Mouse (Mus musculus) liver, embryonic 12.5 days (tissue): ENCODE measurements around the gene Mars. TPM values are rescaled to one million over a fixed set of nuclear protein-coding genes. Genes with fewer than 3 reads are reported as not detected.
"Not testable (repeated sequence)": the region's sequence is repeated elsewhere in the genome, so short reads cannot be mapped to it uniquely, and the experiment has no call there.

Experiments used
- ATAC-seq: fragments of 200-750 bp; cut with Nextera tagmentation; 2 replicates; pipeline ENCODE4 v1.8.0; 2017; ENCODE audit warnings: moderate number of reproducible peaks, mild to moderate bottlenecking, moderate library complexity
- H3K27ac ChIP-seq: fragments of 300-500 bp; sonication (generic); 2 replicates; pipeline ENCODE4 v1.5.1; 2016; ENCODE audit warnings: mild to moderate bottlenecking
- H3K27me3 ChIP-seq: fragments of 300-500 bp; sonication (generic); replicated peaks from 2 replicates; pipeline ENCODE4 v1.6.1; 2016; ENCODE audit warnings: mild to moderate bottlenecking, moderate library complexity
- H3K36me3 ChIP-seq: fragments of 300-500 bp; sonication (generic); 2 replicates; pipeline ENCODE4 v1.6.1; 2016; ENCODE audit warnings: mild to moderate bottlenecking, moderate library complexity
- H3K4me1 ChIP-seq: fragments of 300-500 bp; sonication (generic); 2 replicates; pipeline ENCODE4 v1.6.1; 2016
- H3K4me2 ChIP-seq: fragments of 300-500 bp; sonication (generic); 2 replicates; pipeline ENCODE4 v1.6.1; 2016; ENCODE audit warnings: mild to moderate bottlenecking, moderate library complexity
- H3K4me3 ChIP-seq: fragments of 300-500 bp; sonication (generic); 2 replicates; pipeline ENCODE4 v1.5.1; 2016; ENCODE audit warnings: mild to moderate bottlenecking, moderate library complexity
- H3K9ac ChIP-seq: fragments of 300-500 bp; sonication (generic); 2 replicates; pipeline ENCODE4 v1.6.1; 2016; ENCODE audit warnings: mild to moderate bottlenecking, moderate library complexity
- H3K9me3 ChIP-seq: fragments of 300-500 bp; sonication (generic); replicated peaks from 2 replicates; pipeline ENCODE4 v1.6.1; 2016; ENCODE audit warnings: mild to moderate bottlenecking, moderate library complexity
- WGBS: fragments of 180-500 bp; shearing (Covaris S2); methylation state at CpG from one replicate; pipeline ENCODE4 v1.1.7; 2016; ENCODE audit not compliant: insufficient replicate concordance; 5-methylcytosine and 5-hydroxymethylcytosine counted together
- polyA plus RNA-seq: library from polyadenylated mRNA; unstranded; fragments of >200 nt; fragmentation: Nextera tagmentation; extraction: Ambion mirVana; gene quantifications from 2 replicates; pipeline ENCODE4 v1.2.1, GENCODE M21; 2016

The Mars gene
- polyA plus RNA-seq, 1 experiment from 2014 or later, result 193 TPM

DNA sequence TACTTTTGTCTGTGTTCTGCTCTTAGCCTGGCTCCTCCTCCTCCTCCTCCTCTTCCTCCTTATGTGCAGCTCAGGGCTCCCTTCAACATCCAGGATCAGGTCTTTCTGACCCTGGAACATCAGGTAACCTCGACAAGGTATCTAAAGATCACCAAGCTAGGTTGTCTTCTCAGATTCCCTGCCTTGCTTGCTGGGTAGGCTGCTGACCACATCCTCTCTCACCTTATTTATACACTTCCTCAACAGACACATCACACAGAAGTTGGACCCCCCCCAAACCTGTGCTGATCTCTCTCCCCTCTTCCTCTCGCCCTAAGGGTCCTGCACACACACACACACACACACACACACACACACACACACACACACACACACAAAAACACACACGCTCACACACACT, 10.0 kb upstream of the Mars start, which contains the start of gene Arhgap9:
Gene Arhgap9 (plus strand): TSS at position 344 of the 400 bp plus-strand sequence.
- Histone ChIP-seq H3K27ac (no peak within 1 kb of the TSS), H3K27me3 (peaks cover 28% of the 10 kb centered on the region), H3K9ac (no peak within 1 kb of the TSS), H3K4me3 (no peak within 1 kb of the TSS), H3K4me2 (no peak within 1 kb of the TSS), H3K9me3 (no peaks in the 10 kb centered on the region), H3K36me3 (no peaks in the 10 kb centered on the region), H3K4me1 (peaks cover 59% of the 10 kb centered on the region)
- 58% methylated on average over 3 of the region's 3 CpGs for WGBS
- ATAC-seq, result no peak

DNA sequence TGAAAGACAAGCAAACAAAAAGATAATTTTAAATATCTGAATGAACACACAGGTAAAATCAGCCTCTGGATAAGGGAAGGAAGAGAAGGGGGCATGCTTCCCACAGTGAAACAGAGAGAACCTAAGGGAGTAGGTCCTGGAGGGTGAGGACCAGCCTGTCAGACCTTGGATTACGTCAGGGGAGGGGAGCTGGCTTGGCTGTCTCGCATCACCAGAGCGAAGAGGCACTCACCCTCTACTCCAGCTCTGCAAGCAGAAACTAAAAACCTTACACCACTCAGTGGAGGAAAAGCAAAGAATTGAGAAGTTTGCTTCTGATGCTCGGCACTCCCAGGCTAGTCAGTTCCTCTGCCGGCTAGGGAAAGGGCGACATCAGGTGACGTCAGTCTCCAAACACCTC, 8.4 kb upstream of the Mars start:
- Histone ChIP-seq H3K4me3 (no peak overlapping the region), H3K36me3 (no peaks in the 10 kb centered on the region), H3K27ac (no peak overlapping the region), H3K27me3 (peaks cover 13% of the 10 kb centered on the region; the same call in 1 of the 2 replicates), H3K4me1 (peaks cover 47% of the 10 kb centered on the region), H3K9me3 (no peaks in the 10 kb centered on the region), H3K9ac (no peak overlapping the region), H3K4me2 (no peak overlapping the region)
- 78% methylated on average over 7 of the region's 7 CpGs for WGBS
- no peak for ATAC-seq

DNA sequence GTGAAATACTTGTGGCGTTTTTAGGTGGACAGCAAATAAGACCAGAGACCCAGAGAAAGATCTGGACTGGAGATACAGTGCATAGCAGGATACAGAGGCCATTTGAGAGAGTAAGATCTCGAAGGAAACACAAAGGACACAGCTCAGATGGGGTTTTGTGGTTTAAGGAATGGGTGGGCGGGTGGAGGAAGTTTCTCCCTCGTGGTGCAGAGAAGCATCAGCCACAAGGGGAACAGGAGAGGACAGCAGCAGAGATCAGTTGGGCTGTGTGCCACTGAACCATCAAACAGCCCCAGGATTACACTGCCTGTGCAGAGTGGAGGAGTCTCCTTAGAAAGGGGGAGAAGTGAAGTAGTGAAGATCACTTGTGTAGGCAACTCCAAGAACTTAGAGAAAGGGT, 6.4 kb upstream of the Mars start:
- ATAC-seq, result 0 out of 2 replicates have a peak, but pooled peaks have one; percentile 16
- WGBS, result 23% methylated on average over 4 of the region's 4 CpGs
- H3K4me1 ChIP-seq, result peaks cover 32% of the 10 kb centered on the region
- no peak overlapping the region for H3K4me3 ChIP-seq
- no peaks in the 10 kb centered on the region for H3K9me3 ChIP-seq
- H3K9ac ChIP-seq, result no peak overlapping the region
- H3K4me2 ChIP-seq, result no peak overlapping the region
- peaks cover 10% of the 10 kb centered on the region; the same call in 1 of the 2 replicates for H3K27me3 ChIP-seq
- peak overlapping the region; percentile 52; the same call in 1 of the 2 replicates for H3K27ac ChIP-seq
- no peaks in the 10 kb centered on the region for H3K36me3 ChIP-seq

DNA sequence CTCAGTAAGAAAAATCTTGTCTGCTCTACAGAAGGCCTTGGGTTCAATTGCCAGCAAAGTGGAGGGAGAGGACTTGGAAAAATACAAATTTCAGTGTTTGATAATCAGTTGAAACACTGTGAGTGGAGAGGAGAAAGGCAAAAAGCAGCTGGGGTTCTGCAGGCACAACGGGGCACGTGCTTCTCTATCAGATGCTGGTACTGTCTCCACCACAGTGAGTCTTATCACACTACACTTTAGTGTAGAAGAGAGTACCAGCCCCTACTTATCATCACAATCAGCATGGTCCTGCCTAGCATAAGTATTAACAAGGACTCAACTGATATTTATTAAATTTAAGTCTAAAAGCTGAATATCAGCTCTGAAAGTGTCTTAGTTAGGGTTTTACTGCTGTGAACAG, 5.7 kb upstream of the Mars start:
- H3K4me1 ChIP-seq, result peaks cover 33% of the 10 kb centered on the region
- no peak overlapping the region for H3K9ac ChIP-seq
- H3K27me3 ChIP-seq, result peaks cover 5% of the 10 kb centered on the region; the same call in 1 of the 2 replicates
- no peak overlapping the region for H3K4me3 ChIP-seq
- no peak overlapping the region for H3K4me2 ChIP-seq
- WGBS, result 28% methylated on average over 2 of the region's 2 CpGs
- no peaks in the 10 kb centered on the region for H3K36me3 ChIP-seq
- H3K9me3 ChIP-seq, result no peaks in the 10 kb centered on the region
- peak; percentile 73; the same call in 1 of the 2 replicates for ATAC-seq
- H3K27ac ChIP-seq, result peak overlapping the region; percentile 52; the same call in 1 of the 2 replicates

DNA sequence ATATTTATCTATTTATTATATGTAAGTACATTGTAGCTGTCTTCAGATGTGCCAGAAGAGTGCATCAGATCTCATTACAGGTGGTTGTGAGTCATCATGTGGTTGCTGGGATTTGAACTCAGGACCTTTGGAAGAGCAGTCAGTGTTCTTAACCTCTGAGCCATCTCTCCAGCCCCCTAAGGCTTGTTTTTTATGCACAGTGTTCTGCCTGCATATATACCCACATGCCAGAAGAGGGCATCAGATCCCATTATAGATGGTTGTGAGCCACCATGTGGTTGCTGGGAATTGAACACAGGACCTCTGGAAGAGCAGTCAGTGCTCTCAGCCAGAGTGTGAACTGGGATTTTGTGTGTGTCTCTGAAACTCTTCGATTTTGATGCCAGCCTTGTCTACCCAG, 3.4 kb upstream of the Mars start:
- not testable (repeated sequence) for H3K27ac ChIP-seq, H3K36me3 ChIP-seq, H3K27me3 ChIP-seq, ATAC-seq, H3K4me3 ChIP-seq, H3K9me3 ChIP-seq, H3K9ac ChIP-seq, H3K4me2 ChIP-seq
- H3K4me1 ChIP-seq, result peaks cover 43% of the 10 kb centered on the region
- WGBS, result 75% methylated on average over 1 of the region's 1 CpGs

GRCm38 (mm10) chr10:127313516-127313915, 1.9 kb upstream of the Mars start:
- not testable (repeated sequence) for H3K27ac ChIP-seq, H3K27me3 ChIP-seq, H3K9me3 ChIP-seq, H3K4me3 ChIP-seq, H3K9ac ChIP-seq, H3K4me2 ChIP-seq, ATAC-seq
- WGBS, result 83% methylated on average over 5 of the region's 5 CpGs
- H3K4me1 ChIP-seq, result peaks cover 46% of the 10 kb centered on the region
- H3K36me3 ChIP-seq, result peaks cover 18% of the 10 kb centered on the region

DNA sequence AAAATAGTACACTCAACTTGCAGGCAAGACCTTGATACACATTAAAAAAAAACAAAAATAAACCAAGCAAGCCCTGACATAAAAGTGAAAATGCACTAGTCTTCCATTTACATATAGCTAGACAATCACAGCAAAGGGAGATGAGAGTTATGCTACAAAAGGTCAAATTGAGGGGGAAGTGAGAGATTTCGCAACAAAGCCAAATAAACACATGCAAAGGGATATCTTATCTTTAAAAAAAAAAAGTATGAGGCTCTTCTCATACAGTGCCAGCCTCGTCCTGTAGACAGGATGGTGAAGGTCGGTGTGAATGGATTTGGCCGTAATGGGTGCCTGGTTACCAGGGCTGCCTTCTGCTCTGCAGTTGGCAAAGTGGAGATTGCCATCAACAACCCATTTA, 1.3 kb upstream of the Mars start:
- 54% methylated on average over 4 of the region's 4 CpGs for WGBS
- Histone ChIP-seq H3K27me3 (no peaks in the 10 kb centered on the region), H3K27ac (peak overlapping the region; percentile 92; the same call in 1 of the 2 replicates), H3K4me3 (no peak overlapping the region), H3K9me3 (no peaks in the 10 kb centered on the region), H3K4me2 (peak overlapping the region; percentile 90), H3K9ac (no peak overlapping the region; the same call in 1 of the 2 replicates), H3K4me1 (peaks cover 42% of the 10 kb centered on the region), H3K36me3 (peaks cover 25% of the 10 kb centered on the region)
- ATAC-seq, result no peak

DNA sequence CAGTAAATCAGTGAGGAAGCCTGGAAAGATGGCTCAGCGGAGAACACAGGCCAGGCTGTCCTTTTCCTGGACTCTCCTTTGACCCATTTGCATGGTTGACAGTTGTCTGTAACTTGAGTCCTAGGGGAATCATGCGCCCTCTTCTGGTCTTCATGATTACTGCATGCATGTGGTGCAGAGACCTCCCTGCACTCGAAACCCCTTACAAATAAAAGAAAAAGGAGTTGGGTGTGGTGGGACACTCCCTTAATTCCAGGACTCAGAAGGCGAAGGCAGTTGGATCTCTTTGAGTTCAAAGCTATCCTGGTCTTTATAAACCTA, 730 bp upstream of the Mars start:
- Histone ChIP-seq H3K27ac (peak overlapping the region; percentile 92), H3K9me3 (no peaks in the 10 kb centered on the region), H3K27me3 (no peaks in the 10 kb centered on the region), H3K4me3 (peak overlapping the region; percentile 82), H3K9ac (peak overlapping the region; percentile 95), H3K36me3 (peaks cover 30% of the 10 kb centered on the region), H3K4me1 (peaks cover 36% of the 10 kb centered on the region), H3K4me2 (peak overlapping the region; percentile 90)
- under 1% methylated on average over 4 of the region's 4 CpGs for WGBS
- ATAC-seq, result peak; percentile 59

- 18% methylated on average over 23 of the region's 23 CpGs for WGBS
These were observed 787 bp downstream of the Mars start for GRCm38 (mm10) chr10:127310523-127311475.

DNA sequence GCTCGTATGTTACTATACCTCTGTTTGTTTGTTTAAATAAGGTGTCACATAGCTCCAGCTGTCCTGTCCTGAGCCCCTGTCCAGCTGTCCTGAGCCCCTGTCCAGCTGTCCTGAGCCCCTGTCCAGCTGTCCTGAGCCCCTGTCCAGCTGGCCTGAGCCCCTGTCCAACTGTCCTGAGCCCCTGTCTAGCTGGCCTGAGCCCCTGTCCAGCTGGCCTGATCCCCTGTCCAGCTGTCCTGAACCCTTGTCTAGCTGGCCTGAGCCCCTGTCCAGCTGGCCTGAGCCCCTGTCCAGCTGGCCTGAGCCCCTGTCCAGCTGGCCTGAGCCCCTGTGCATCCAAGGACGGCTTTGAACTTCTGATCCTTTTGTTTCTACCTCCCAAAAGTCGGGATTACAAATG, 2.4 kb downstream of the Mars start:
- not testable (repeated sequence) for H3K27ac ChIP-seq, H3K27me3 ChIP-seq, H3K9me3 ChIP-seq, H3K4me3 ChIP-seq, H3K9ac ChIP-seq, ATAC-seq
- 85% methylated on average over 3 of the region's 3 CpGs for WGBS
- Histone ChIP-seq H3K36me3 (peaks cover 62% of the 10 kb centered on the region), H3K4me1 (peaks cover 27% of the 10 kb centered on the region), H3K4me2 (peak overlapping the region; percentile 5; the same call in 1 of the 2 replicates)

More at GRCm38 (mm10) chr10:127310523-127311475, 787 bp downstream of the Mars start:
- H3K27me3 ChIP-seq, result no peaks in the 10 kb centered on the region
- peak; percentile 53 for ATAC-seq
- peaks cover 24% of the 10 kb centered on the region for H3K4me1 ChIP-seq
- H3K9me3 ChIP-seq, result no peaks in the 10 kb centered on the region
- peak overlapping the region; percentile 82 for H3K4me3 ChIP-seq
- H3K9ac ChIP-seq, result peak overlapping the region; percentile 95
- peak overlapping the region; percentile 92 for H3K27ac ChIP-seq
- peak overlapping the region; percentile 90 for H3K4me2 ChIP-seq
- peaks cover 45% of the 10 kb centered on the region for H3K36me3 ChIP-seq

DNA sequence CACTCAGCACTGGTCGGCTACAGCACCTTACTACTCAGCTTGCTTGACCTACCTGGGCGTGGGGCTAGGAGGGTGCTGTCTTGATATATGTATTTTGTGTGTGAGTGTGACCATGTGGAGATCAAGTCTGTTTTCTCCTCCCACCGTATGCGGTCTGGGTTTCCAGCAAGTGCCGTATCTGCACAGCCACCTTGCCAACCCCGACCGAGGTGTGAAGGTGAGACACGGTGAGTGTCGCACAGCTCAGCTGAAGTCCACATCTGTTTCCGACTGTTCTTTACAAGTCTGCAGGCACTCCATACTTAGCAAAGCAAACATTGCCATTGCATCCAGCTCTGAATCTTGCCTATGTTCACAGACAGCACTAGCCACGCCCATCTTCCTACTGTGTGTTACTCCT, 8.4 kb downstream of the Mars start:
- Histone ChIP-seq H3K27me3 (no peaks in the 10 kb centered on the region), H3K4me2 (no peak overlapping the region), H3K4me3 (no peak overlapping the region), H3K27ac (no peak overlapping the region), H3K9ac (no peak overlapping the region), H3K9me3 (no peaks in the 10 kb centered on the region), H3K36me3 (peaks cover 100% of the 10 kb centered on the region), H3K4me1 (0 out of 2 replicates have a peak, but pooled peaks cover 3% of the 10 kb centered on the region)
- no peak for ATAC-seq
- 87% methylated on average over 11 of the region's 11 CpGs for WGBS

DNA sequence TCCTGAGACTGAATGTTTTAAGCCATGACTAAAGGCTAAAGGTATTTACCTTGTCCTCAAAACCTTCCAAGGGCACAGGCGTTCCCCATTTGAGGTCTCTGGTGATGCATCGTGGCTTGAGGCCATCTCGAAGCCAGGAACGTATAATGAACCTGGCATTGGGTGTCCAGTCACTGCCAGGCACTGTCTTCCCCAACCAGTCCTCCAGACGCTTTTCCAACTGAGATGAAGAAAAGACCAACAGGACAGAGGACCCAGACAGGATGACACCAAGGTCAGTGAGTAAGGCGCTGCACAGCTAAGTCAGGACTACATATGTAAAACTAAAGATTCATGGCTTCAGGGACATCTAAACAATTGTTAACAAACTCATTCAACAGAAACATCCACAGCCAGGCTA, 11.2 kb downstream of the Mars start:
- 90% methylated on average over 6 of the region's 6 CpGs for WGBS
- ATAC-seq, result no peak

More for the DNA sequence above, 11.2 kb downstream of the Mars start:
- H3K27me3 ChIP-seq, result no peaks in the 10 kb centered on the region
- no peaks in the 10 kb centered on the region for H3K9me3 ChIP-seq
- H3K27ac ChIP-seq, result no peak overlapping the region
- 0 out of 2 replicates have a peak, but pooled peaks cover 8% of the 10 kb centered on the region for H3K4me1 ChIP-seq
- H3K4me2 ChIP-seq, result no peak overlapping the region
- H3K9ac ChIP-seq, result no peak overlapping the region
- peaks cover 100% of the 10 kb centered on the region for H3K36me3 ChIP-seq
- no peak overlapping the region for H3K4me3 ChIP-seq
